Mouse (Mus musculus): ENCODE measurements around the gene Rnase4. TPM values are rescaled to one million over a fixed set of nuclear protein-coding genes. Genes with fewer than 3 reads are reported as not detected.
A peak's percentile ranks its signal among the peaks of the same experiment; 100 is the strongest.

The Rnase4 gene
- 68.6 and 83.1 TPM in 2 replicates for polyA plus RNA-seq (2015; fragmentation: Nextera tagmentation; extraction: Ambion mirVana)

- Histone ChIP-seq H3K9ac (peak within 1 kb of the TSS; percentile 48), H3K4me3 (peak within 1 kb of the TSS; percentile 78), H3K27ac (peak within 1 kb of the TSS; percentile 90), H3K4me2 (peak within 1 kb of the TSS; percentile 64), H3K36me3 (no peaks in the 10 kb centered on the region), H3K27me3 (no peaks in the 10 kb centered on the region), H3K4me1 (0 out of 2 replicates have a peak, but pooled peaks cover 8% of the 10 kb centered on the region), H3K9me3 (no peaks in the 10 kb centered on the region)
- peak; percentile 68 for ATAC-seq (ENCODE audit: insufficient number of reproducible peaks, low FRiP score, low TSS enrichment, low read depth)
- WGBS: 7% methylated on average over 33 of the region's 33 CpGs
Measured at GRCm38 (mm10) chr14:51090921-51091900, at the start of gene Rnase4, which contains the start of gene Ang. TSS of gene Rnase4 (plus strand) at chr14:51091077. TSS of gene Ang (plus strand) at chr14:51091150.

GRCm38 (mm10) chr14:51041769-51042168 lies 49.1 kb upstream of the Rnase4 start, which contains the start of gene Rnase9:
TSS of gene Rnase9 (minus strand) at chr14:51041869.
- no peaks in the 10 kb centered on the region for H3K4me1 ChIP-seq
- no peak within 1 kb of the TSS for H3K27ac ChIP-seq
- no peaks in the 10 kb centered on the region for H3K36me3 ChIP-seq
- H3K4me3 ChIP-seq: no peak within 1 kb of the TSS
- H3K9me3 ChIP-seq: no peaks in the 10 kb centered on the region
- WGBS: 71% methylated on average over 6 of the region's 6 CpGs
- H3K9ac ChIP-seq: no peak within 1 kb of the TSS
- no peaks in the 10 kb centered on the region for H3K27me3 ChIP-seq
- no peak for ATAC-seq (ENCODE audit: insufficient number of reproducible peaks, low FRiP score, low TSS enrichment, low read depth)
- no peak within 1 kb of the TSS for H3K4me2 ChIP-seq

GRCm38 (mm10) chr14:51047846-51048245 lies 43.0 kb upstream of the Rnase4 start:
- WGBS: 48% methylated on average over 5 of the region's 5 CpGs
- H3K4me2 ChIP-seq: no peak overlapping the region
- ATAC-seq (ENCODE audit: insufficient number of reproducible peaks, low FRiP score, low TSS enrichment, low read depth): no peak

GRCm38 (mm10) chr14:51050063-51050462 lies 40.8 kb upstream of the Rnase4 start, which contains the start of gene Rnase11:
TSS of gene Rnase11 (minus strand) at chr14:51050163.
- peaks cover 3% of the 10 kb centered on the region; the same call in 1 of the 2 replicates for H3K4me1 ChIP-seq
- no peak within 1 kb of the TSS for H3K9ac ChIP-seq
- no peaks in the 10 kb centered on the region for H3K9me3 ChIP-seq
- no peak within 1 kb of the TSS for H3K4me3 ChIP-seq
- H3K27me3 ChIP-seq: no peaks in the 10 kb centered on the region
- H3K27ac ChIP-seq: no peak within 1 kb of the TSS
- no peak within 1 kb of the TSS for H3K4me2 ChIP-seq
- no peaks in the 10 kb centered on the region for H3K36me3 ChIP-seq
- ATAC-seq (ENCODE audit: insufficient number of reproducible peaks, low FRiP score, low TSS enrichment, low read depth): no peak
- 73% methylated on average over 2 of the region's 2 CpGs for WGBS

More at GRCm38 (mm10) chr14:51047846-51048245, 43.0 kb upstream of the Rnase4 start:
- no peaks in the 10 kb centered on the region for H3K27me3 ChIP-seq
- H3K9me3 ChIP-seq: no peaks in the 10 kb centered on the region
- no peaks in the 10 kb centered on the region for H3K4me1 ChIP-seq
- no peak overlapping the region for H3K4me3 ChIP-seq
- no peaks in the 10 kb centered on the region for H3K36me3 ChIP-seq
- no peak overlapping the region for H3K27ac ChIP-seq
- no peak overlapping the region for H3K9ac ChIP-seq

GRCm38 (mm10) chr14:51051941-51052340 lies 38.9 kb upstream of the Rnase4 start:
- Histone ChIP-seq H3K9me3 (no peaks in the 10 kb centered on the region), H3K9ac (no peak overlapping the region), H3K27me3 (no peaks in the 10 kb centered on the region), H3K4me1 (peaks cover 3% of the 10 kb centered on the region; the same call in 1 of the 2 replicates), H3K36me3 (no peaks in the 10 kb centered on the region), H3K27ac (no peak overlapping the region), H3K4me3 (no peak overlapping the region), H3K4me2 (no peak overlapping the region)
- 51% methylated on average over 5 of the region's 5 CpGs for WGBS
- ATAC-seq (ENCODE audit: insufficient number of reproducible peaks, low FRiP score, low TSS enrichment, low read depth): no peak

GRCm38 (mm10) chr14:51053176-51053575 lies 37.7 kb upstream of the Rnase4 start:
- H3K4me2 ChIP-seq: no peak overlapping the region
- H3K9ac ChIP-seq: no peak overlapping the region
- peaks cover 3% of the 10 kb centered on the region; the same call in 1 of the 2 replicates for H3K4me1 ChIP-seq
- no peak overlapping the region for H3K4me3 ChIP-seq
- no peaks in the 10 kb centered on the region for H3K27me3 ChIP-seq
- no peak for ATAC-seq (ENCODE audit: insufficient number of reproducible peaks, low FRiP score, low TSS enrichment, low read depth)
- no peak overlapping the region for H3K27ac ChIP-seq
- no peaks in the 10 kb centered on the region for H3K36me3 ChIP-seq
- WGBS: 34% methylated on average over 5 of the region's 5 CpGs
- H3K9me3 ChIP-seq: no peaks in the 10 kb centered on the region

GRCm38 (mm10) chr14:51054243-51055237 lies 36.3 kb upstream of the Rnase4 start:
- no peak overlapping the region for H3K27ac ChIP-seq
- no peaks in the 10 kb centered on the region for H3K36me3 ChIP-seq
- H3K9me3 ChIP-seq: no peaks in the 10 kb centered on the region
- no peaks in the 10 kb centered on the region for H3K27me3 ChIP-seq
- whole genome bisulfite sequencing: 72% methylated on average over 13 of the region's 13 CpGs
- no peak overlapping the region for H3K4me2 ChIP-seq
- H3K9ac ChIP-seq: no peak overlapping the region
- no peak overlapping the region for H3K4me3 ChIP-seq
- peaks cover 3% of the 10 kb centered on the region; the same call in 1 of the 2 replicates for H3K4me1 ChIP-seq
- ATAC-seq (ENCODE audit: insufficient number of reproducible peaks, low FRiP score, low TSS enrichment, low read depth): no peak

- H3K9ac ChIP-seq: no peak within 1 kb of the TSS
- no peaks in the 10 kb centered on the region for H3K36me3 ChIP-seq
- 68% methylated on average over 9 of the region's 9 CpGs for WGBS
- no peak for ATAC-seq (ENCODE audit: insufficient number of reproducible peaks, low FRiP score, low TSS enrichment, low read depth)
- peaks cover 3% of the 10 kb centered on the region; the same call in 1 of the 2 replicates for H3K4me1 ChIP-seq
- H3K27ac ChIP-seq: no peak within 1 kb of the TSS
- H3K4me2 ChIP-seq: no peak within 1 kb of the TSS
- no peak within 1 kb of the TSS for H3K4me3 ChIP-seq
- H3K9me3 ChIP-seq: no peaks in the 10 kb centered on the region
- H3K27me3 ChIP-seq: no peaks in the 10 kb centered on the region
Measured at GRCm38 (mm10) chr14:51057401-51057831, 33.5 kb upstream of the Rnase4 start, which contains the start of gene Rnase12. TSS of gene Rnase12 (minus strand) at chr14:51057661.

GRCm38 (mm10) chr14:51060761-51061160 lies 30.1 kb upstream of the Rnase4 start:
- no peak overlapping the region for H3K27ac ChIP-seq
- H3K4me2 ChIP-seq: no peak overlapping the region
- H3K9me3 ChIP-seq: no peaks in the 10 kb centered on the region
- H3K36me3 ChIP-seq: no peaks in the 10 kb centered on the region
- H3K4me1 ChIP-seq: 0 out of 2 replicates have a peak, but pooled peaks cover under 1% of the 10 kb centered on the region
- H3K9ac ChIP-seq: no peak overlapping the region
- H3K27me3 ChIP-seq: no peaks in the 10 kb centered on the region
- no peak for ATAC-seq (ENCODE audit: insufficient number of reproducible peaks, low FRiP score, low TSS enrichment, low read depth)
- WGBS: 75% methylated on average over 5 of the region's 5 CpGs
- H3K4me3 ChIP-seq: no peak overlapping the region

GRCm38 (mm10) chr14:51068956-51069355 lies 21.9 kb upstream of the Rnase4 start:
- H3K4me1 ChIP-seq: 0 out of 2 replicates have a peak, but pooled peaks cover 6% of the 10 kb centered on the region
- no peaks in the 10 kb centered on the region for H3K27me3 ChIP-seq
- H3K9me3 ChIP-seq: no peaks in the 10 kb centered on the region
- 81% methylated on average over 5 of the region's 5 CpGs for WGBS
- H3K27ac ChIP-seq: no peak overlapping the region
- H3K4me3 ChIP-seq: no peak overlapping the region
- ATAC-seq (ENCODE audit: insufficient number of reproducible peaks, low FRiP score, low TSS enrichment, low read depth): no peak
- H3K4me2 ChIP-seq: no peak overlapping the region
- H3K9ac ChIP-seq: no peak overlapping the region
- H3K36me3 ChIP-seq: no peaks in the 10 kb centered on the region

- H3K27ac ChIP-seq: no peak overlapping the region
- WGBS: 96% methylated on average over 2 of the region's 2 CpGs
- 0 out of 2 replicates have a peak, but pooled peaks cover 6% of the 10 kb centered on the region for H3K4me1 ChIP-seq
- H3K4me2 ChIP-seq: no peak overlapping the region
- H3K36me3 ChIP-seq: no peaks in the 10 kb centered on the region
- no peak for ATAC-seq (ENCODE audit: insufficient number of reproducible peaks, low FRiP score, low TSS enrichment, low read depth)
- H3K27me3 ChIP-seq: no peaks in the 10 kb centered on the region
- H3K9me3 ChIP-seq: no peaks in the 10 kb centered on the region
- H3K4me3 ChIP-seq: no peak overlapping the region
- H3K9ac ChIP-seq: no peak overlapping the region
Measured at GRCm38 (mm10) chr14:51069617-51070016, 21.3 kb upstream of the Rnase4 start.
